Mouse (Mus musculus) lung, embryonic 16.5 days (tissue): ENCODE measurements around the gene Dad1. TPM values are rescaled to one million over a fixed set of nuclear protein-coding genes. Genes with fewer than 3 reads are reported as not detected.

Experiments
- ATAC-seq: fragments of 200-750 bp; cut with Nextera tagmentation; 2 replicates; pipeline ENCODE4 v1.8.0; 2017; ENCODE audit warnings: low read depth, mild to moderate bottlenecking, moderate library complexity
- H3K27ac ChIP-seq: fragments of 300-500 bp; sonication (generic); 2 replicates; pipeline ENCODE4 v1.5.1; 2014; ENCODE audit warnings: mild to moderate bottlenecking, control low read depth, low read length
- H3K27me3 ChIP-seq: fragments of 300-500 bp; sonication (generic); 2 replicates; pipeline ENCODE4 v1.6.1; 2014; ENCODE audit warnings: low read depth, low read length, mixed read lengths; ENCODE audit not compliant: control insufficient read depth, insufficient read depth
- H3K36me3 ChIP-seq: fragments of 300-500 bp; sonication (generic); 2 replicates; pipeline ENCODE4 v1.6.1; 2014; ENCODE audit warnings: low read length; ENCODE audit not compliant: control insufficient read depth, insufficient read depth
- H3K4me1 ChIP-seq: fragments of 300-500 bp; sonication (generic); replicated peaks from 2 replicates; pipeline ENCODE4 v1.6.1; 2014; ENCODE audit warnings: low read length, mixed read lengths; ENCODE audit not compliant: control insufficient read depth, insufficient read depth
- H3K4me2 ChIP-seq: fragments of 300-500 bp; sonication (generic); 2 replicates; pipeline ENCODE4 v1.6.1; 2014; ENCODE audit warnings: low read depth, low read length, control low read depth
- H3K4me3 ChIP-seq: fragments of 300-500 bp; sonication (generic); 2 replicates; pipeline ENCODE4 v1.5.1; 2014; ENCODE audit warnings: mild to moderate bottlenecking, low read length, control low read depth
- H3K9ac ChIP-seq: fragments of 300-500 bp; sonication (generic); 2 replicates; pipeline ENCODE4 v1.6.1; 2014; ENCODE audit warnings: low read length, control low read depth
- H3K9me3 ChIP-seq: fragments of 300-500 bp; sonication (generic); 2 replicates; pipeline ENCODE4 v1.6.1; 2016; ENCODE audit warnings: low read length; ENCODE audit not compliant: control insufficient read depth
- WGBS: fragments of 180-500 bp; shearing (Covaris S2); extraction: QIAGEN DNeasy Blood & Tissue Kit; methylation state at CpG from one replicate; pipeline ENCODE4 v1.1.7; 2014; 5-methylcytosine and 5-hydroxymethylcytosine counted together
- polyA plus RNA-seq: library from polyadenylated mRNA; unstranded; fragments of >200 nt; fragmentation: Nextera tagmentation; extraction: Ambion mirVana; gene quantifications from 2 replicates; pipeline ENCODE4 v1.2.1, GENCODE M21; 2015

The Dad1 gene
- 430 and 439 TPM in 2 replicates for polyA plus RNA-seq

- no peaks in the 10 kb centered on the region for H3K27me3 ChIP-seq
- H3K9me3 ChIP-seq: no peaks in the 10 kb centered on the region
- no peaks in the 10 kb centered on the region for H3K36me3 ChIP-seq
- H3K27ac ChIP-seq: peak within 1 kb of the TSS; percentile 79
- H3K4me3 ChIP-seq: peak within 1 kb of the TSS; percentile 86
- 0% methylated on average over 39 of the region's 39 CpGs for WGBS
- H3K4me2 ChIP-seq: peak within 1 kb of the TSS; percentile 80
- H3K4me1 ChIP-seq: peaks cover 46% of the 10 kb centered on the region
- ATAC-seq: peak; percentile 100
- peak within 1 kb of the TSS; percentile 86 for H3K9ac ChIP-seq
Observed at GRCm38 (mm10) chr14:54253741-54254291, at the start of gene Dad1, which contains the start of gene Abhd4. Dad1 (minus strand) TSS chr14:54254104. Abhd4 (plus strand) TSS chr14:54254188.

- Histone ChIP-seq H3K9ac (no peak overlapping the region), H3K4me1 (no peaks in the 10 kb centered on the region), H3K9me3 (no peaks in the 10 kb centered on the region), H3K4me2 (no peak overlapping the region), H3K36me3 (no peaks in the 10 kb centered on the region), H3K27me3 (no peaks in the 10 kb centered on the region), H3K4me3 (no peak overlapping the region), H3K27ac (no peak overlapping the region)
- no peak for ATAC-seq
- 82% methylated on average over 3 of the region's 3 CpGs for WGBS
Observed at GRCm38 (mm10) chr14:54300676-54301075, 46.8 kb upstream of the Dad1 start.

- H3K36me3 ChIP-seq: no peaks in the 10 kb centered on the region
- no peak for ATAC-seq
- H3K4me2 ChIP-seq: no peak overlapping the region
- no peak overlapping the region for H3K27ac ChIP-seq
- no peaks in the 10 kb centered on the region for H3K27me3 ChIP-seq
- no peaks in the 10 kb centered on the region for H3K9me3 ChIP-seq
- 63% methylated on average over 5 of the region's 5 CpGs for WGBS
- no peaks in the 10 kb centered on the region for H3K4me1 ChIP-seq
- no peak overlapping the region for H3K9ac ChIP-seq
- H3K4me3 ChIP-seq: no peak overlapping the region
Observed at GRCm38 (mm10) chr14:54300136-54300535, 46.2 kb upstream of the Dad1 start.

- ATAC-seq: no peak
- Histone ChIP-seq H3K36me3 (no peaks in the 10 kb centered on the region), H3K4me3 (no peak within 1 kb of the TSS), H3K27me3 (no peaks in the 10 kb centered on the region), H3K4me2 (no peak within 1 kb of the TSS), H3K9me3 (0 out of 2 replicates have a peak, but pooled peaks cover 2% of the 10 kb centered on the region), H3K9ac (no peak within 1 kb of the TSS), H3K27ac (no peak within 1 kb of the TSS), H3K4me1 (no peaks in the 10 kb centered on the region)
- 66% methylated on average over 1 of the region's 1 CpGs for whole genome bisulfite sequencing
Observed at GRCm38 (mm10) chr14:54284839-54285238, 30.9 kb upstream of the Dad1 start, which contains the start of gene Olfr49. Olfr49 (minus strand) TSS chr14:54284939.

- WGBS: 67% methylated on average over 2 of the region's 2 CpGs
- no peaks in the 10 kb centered on the region for H3K9me3 ChIP-seq
- no peak overlapping the region for H3K27ac ChIP-seq
- ATAC-seq: no peak
- no peaks in the 10 kb centered on the region for H3K27me3 ChIP-seq
- no peaks in the 10 kb centered on the region for H3K4me1 ChIP-seq
- H3K9ac ChIP-seq: no peak overlapping the region
- H3K36me3 ChIP-seq: no peaks in the 10 kb centered on the region
- H3K4me2 ChIP-seq: no peak overlapping the region
- H3K4me3 ChIP-seq: no peak overlapping the region
Observed at GRCm38 (mm10) chr14:54276446-54276845, 22.5 kb upstream of the Dad1 start.

- H3K9ac ChIP-seq: no peak overlapping the region
- no peak for ATAC-seq
Observed at GRCm38 (mm10) chr14:54272696-54273095, 18.8 kb upstream of the Dad1 start.

GRCm38 (mm10) chr14:54271976-54272606 is 18.2 kb upstream of the Dad1 start:
- ATAC-seq: no peak
- H3K9ac ChIP-seq: no peak overlapping the region
- no peaks in the 10 kb centered on the region for H3K36me3 ChIP-seq
- no peak overlapping the region for H3K27ac ChIP-seq
- H3K27me3 ChIP-seq: no peaks in the 10 kb centered on the region
- H3K4me2 ChIP-seq: no peak overlapping the region
- no peak overlapping the region for H3K4me3 ChIP-seq
- no peaks in the 10 kb centered on the region for H3K9me3 ChIP-seq
- WGBS: 65% methylated on average over 3 of the region's 3 CpGs
- no peaks in the 10 kb centered on the region for H3K4me1 ChIP-seq

More at GRCm38 (mm10) chr14:54272696-54273095, 18.8 kb upstream of the Dad1 start:
- Histone ChIP-seq H3K27me3 (no peaks in the 10 kb centered on the region), H3K4me2 (no peak overlapping the region), H3K9me3 (no peaks in the 10 kb centered on the region), H3K4me1 (no peaks in the 10 kb centered on the region), H3K4me3 (no peak overlapping the region), H3K36me3 (no peaks in the 10 kb centered on the region), H3K27ac (no peak overlapping the region)
- 81% methylated on average over 3 of the region's 3 CpGs for WGBS

- Histone ChIP-seq H3K36me3 (no peaks in the 10 kb centered on the region), H3K9me3 (no peaks in the 10 kb centered on the region), H3K4me1 (no peaks in the 10 kb centered on the region), H3K4me3 (no peak overlapping the region), H3K9ac (no peak overlapping the region), H3K27me3 (no peaks in the 10 kb centered on the region), H3K4me2 (no peak overlapping the region), H3K27ac (no peak overlapping the region)
- WGBS: 83% methylated on average over 3 of the region's 3 CpGs
- no peak for ATAC-seq
Observed at GRCm38 (mm10) chr14:54270413-54270812, 16.5 kb upstream of the Dad1 start.

GRCm38 (mm10) chr14:54269566-54269965 is 15.7 kb upstream of the Dad1 start:
- Histone ChIP-seq H3K4me2 (no peak overlapping the region), H3K27me3 (no peaks in the 10 kb centered on the region), H3K4me3 (no peak overlapping the region), H3K9me3 (no peaks in the 10 kb centered on the region), H3K9ac (no peak overlapping the region), H3K4me1 (no peaks in the 10 kb centered on the region), H3K27ac (no peak overlapping the region), H3K36me3 (no peaks in the 10 kb centered on the region)
- ATAC-seq: no peak
- 84% methylated on average over 3 of the region's 3 CpGs for WGBS
